Mouse (Mus musculus) embryo, embryonic 11.5 days (tissue): ENCODE measurements at regions not wholly inside any gene's neighbourhood (a gene's known extent, or its start where the extent isn't known, plus 50 kb on each side); places are given as distances from the start of the nearest gene placed in this dataset.

Source experiments
- DNase-seq: peaks from one replicate; pipeline ENCODE4 v3.0.0-alpha.2; 2012; ENCODE audit warnings: low read depth, low spot score

- no peak for DNase-seq
These were observed 135.1 kb downstream of the Rbm43 start for GRCm38 (mm10) chr2:51799856-51800255.

- DNase-seq = no peak
These were observed 112.0 kb downstream of the Rbm43 start for GRCm38 (mm10) chr2:51822976-51823375.

- no peak for DNase-seq
These were observed 104.5 kb downstream of the Rbm43 start for GRCm38 (mm10) chr2:51830286-51830944.

- DNase-seq = no peak
These were observed 103.8 kb downstream of the Rbm43 start for GRCm38 (mm10) chr2:51830965-51831720.

GRCm38 (mm10) chr2:51837864-51838263, 97.1 kb downstream of the Rbm43 start:
- DNase-seq = no peak

GRCm38 (mm10) chr2:51840808-51841207, 94.2 kb downstream of the Rbm43 start:
- no peak for DNase-seq

- DNase-seq = no peak
These were observed 90.1 kb downstream of the Rbm43 start for GRCm38 (mm10) chr2:51844831-51845230.

GRCm38 (mm10) chr2:51847556-51847955, 87.4 kb downstream of the Rbm43 start:
- no peak for DNase-seq

GRCm38 (mm10) chr2:51847964-51848363, 87.0 kb downstream of the Rbm43 start:
- no peak for DNase-seq

GRCm38 (mm10) chr2:51848491-51848890, 86.5 kb downstream of the Rbm43 start:
- no peak for DNase-seq

GRCm38 (mm10) chr2:51850581-51850980, 84.4 kb downstream of the Rbm43 start:
- DNase-seq = no peak

GRCm38 (mm10) chr2:51851711-51852110, 83.3 kb downstream of the Rbm43 start:
- no peak for DNase-seq

- DNase-seq = no peak
These were observed 77.7 kb downstream of the Rbm43 start for GRCm38 (mm10) chr2:51857226-51857625.

- no peak for DNase-seq
These were observed 68.9 kb downstream of the Rbm43 start for GRCm38 (mm10) chr2:51866045-51866444.

GRCm38 (mm10) chr2:51868878-51869510, 66.0 kb downstream of the Rbm43 start:
- no peak for DNase-seq

- DNase-seq = no peak
These were observed 63.4 kb downstream of the Rbm43 start for GRCm38 (mm10) chr2:51871571-51871970.
